Mouse (Mus musculus) limb, embryonic 11.5 days (tissue): Measurements from ENCODE around the gene Gm10337. TPM values are rescaled to one million over a fixed set of nuclear protein-coding genes. Genes with fewer than 3 reads are reported as not detected.

Experiments used
- ATAC-seq: fragments of 200-750 bp; cut with Nextera tagmentation; 2 replicates; pipeline ENCODE4 v1.8.0; 2017; ENCODE audit warnings: low read depth; ENCODE audit not compliant: insufficient number of reproducible peaks, low FRiP score, low TSS enrichment
- DNase-seq: peaks from one replicate; pipeline ENCODE4 v3.0.0-alpha.2; 2015; ENCODE audit warnings: low spot score
- H3K27ac ChIP-seq: fragments of 300-500 bp; sonication (generic); replicated peaks from 2 replicates; pipeline ENCODE4 v1.5.1; 2014; ENCODE audit warnings: low read depth, mild to moderate bottlenecking, low read length
- H3K27me3 ChIP-seq: fragments of 300-500 bp; sonication (generic); 2 replicates; pipeline ENCODE4 v1.6.1; 2014; ENCODE audit warnings: mild to moderate bottlenecking, low read length, mixed read lengths; ENCODE audit not compliant: control insufficient read depth, insufficient read depth
- H3K36me3 ChIP-seq: fragments of 300-500 bp; sonication (generic); 2 replicates; pipeline ENCODE4 v1.6.1; 2014; ENCODE audit warnings: mild to moderate bottlenecking, low read length, moderate library complexity, mixed read lengths; ENCODE audit not compliant: control insufficient read depth, insufficient read depth
- H3K4me1 ChIP-seq: fragments of 300-500 bp; sonication (generic); 2 replicates; pipeline ENCODE4 v1.6.1; 2014; ENCODE audit warnings: low read length, mixed read lengths; ENCODE audit not compliant: control insufficient read depth, insufficient read depth
- H3K4me2 ChIP-seq: fragments of 300-500 bp; sonication (generic); 2 replicates; pipeline ENCODE4 v1.6.1; 2014; ENCODE audit warnings: low read depth, mild to moderate bottlenecking, moderate library complexity; ENCODE audit not compliant: severe bottlenecking
- H3K4me3 ChIP-seq: fragments of 300-500 bp; sonication (generic); 2 replicates; pipeline ENCODE4 v1.5.1; 2014; ENCODE audit warnings: low read depth, low read length
- H3K9ac ChIP-seq: fragments of 300-500 bp; sonication (generic); 2 replicates; pipeline ENCODE4 v1.6.1; 2014; ENCODE audit warnings: mild to moderate bottlenecking, low read length
- H3K9me3 ChIP-seq: fragments of 300-500 bp; sonication (generic); 2 replicates; pipeline ENCODE4 v1.6.1; 2016; ENCODE audit warnings: low read length; ENCODE audit not compliant: control insufficient read depth
- WGBS: fragments of 180-500 bp; shearing (Covaris S2); extraction: QIAGEN DNeasy Blood & Tissue Kit; methylation state at CpG from one replicate; pipeline ENCODE4 v1.1.7; 2014; 5-methylcytosine and 5-hydroxymethylcytosine counted together
- polyA plus RNA-seq: library from polyadenylated mRNA; unstranded; fragments of >200 nt; fragmentation: Nextera tagmentation; extraction: Ambion mirVana; gene quantifications from 2 replicates; pipeline ENCODE4 v1.2.1, GENCODE M21; 2014

Gm10337 gene
- polyA plus RNA-seq, 1 experiment from 2014 or later = not detected

DNA sequence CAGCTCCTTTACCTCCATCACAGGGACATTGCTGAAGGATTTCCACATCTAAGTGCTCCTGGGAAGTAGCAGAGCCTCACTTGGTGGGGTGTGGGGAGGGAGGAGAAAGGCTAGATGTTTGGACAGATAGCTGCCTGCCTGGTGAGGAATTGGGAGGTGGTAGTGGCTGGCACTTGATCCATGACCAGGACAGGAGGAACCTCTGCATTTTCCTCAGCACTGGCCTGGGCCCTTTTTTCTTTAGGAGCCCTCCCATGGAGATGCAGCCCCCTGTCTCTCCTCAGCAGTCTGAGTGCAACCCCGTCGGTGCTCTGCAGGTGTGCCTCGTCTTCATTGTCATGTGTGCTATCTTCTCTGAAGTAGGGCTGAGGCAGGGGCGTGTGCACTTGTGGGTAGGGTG lies 18.0 kb downstream of the Gm10337 start:
- no peak overlapping the region for H3K4me2 ChIP-seq
- DNase-seq = no peak
- H3K4me3 ChIP-seq = no peak overlapping the region
- no peaks in the 10 kb centered on the region for H3K9me3 ChIP-seq
- ATAC-seq = no peak
- no peak overlapping the region for H3K27ac ChIP-seq
- no peak overlapping the region for H3K9ac ChIP-seq
- 89% methylated on average over 4 of the region's 4 CpGs for WGBS
- H3K27me3 ChIP-seq = no peaks in the 10 kb centered on the region
- H3K4me1 ChIP-seq = 0 out of 2 replicates have a peak, but pooled peaks cover 3% of the 10 kb centered on the region
- H3K36me3 ChIP-seq = peaks cover 14% of the 10 kb centered on the region

DNA sequence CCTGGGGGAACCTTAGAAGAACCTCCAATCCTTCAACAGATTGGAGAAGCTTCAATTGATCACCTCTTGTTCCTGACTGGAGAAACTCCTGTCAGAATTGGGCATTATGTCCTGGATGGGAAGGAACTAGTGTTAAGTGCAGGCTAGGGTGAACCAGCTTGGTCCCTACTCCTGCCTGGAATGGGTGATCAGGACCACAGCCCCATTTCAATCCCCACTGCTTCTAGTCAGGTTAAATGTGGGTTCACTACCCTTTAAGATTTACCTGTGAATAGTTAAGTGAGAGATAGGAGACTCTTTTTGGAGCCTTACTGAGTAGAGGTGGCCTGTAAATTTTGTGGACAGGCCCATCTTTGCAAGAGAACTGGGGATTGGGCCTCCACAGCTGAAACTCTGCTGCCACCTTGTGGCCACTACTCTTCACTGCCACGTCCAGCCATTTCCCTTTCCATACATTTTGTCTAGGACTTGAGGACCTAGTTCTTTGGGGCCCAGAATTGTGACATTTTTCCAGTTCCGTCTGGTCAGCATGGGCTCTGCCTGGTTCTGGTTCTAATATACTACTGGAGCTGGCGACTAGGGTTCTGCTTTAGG lies 21.5 kb downstream of the Gm10337 start, which contains the start of gene Npff:
TSS of gene Npff (minus strand) at position 51 of the 594 bp plus-strand sequence.
- Histone ChIP-seq H3K9me3 (no peaks in the 10 kb centered on the region), H3K9ac (peak within 1 kb of the TSS; percentile 18; the same call in 1 of the 2 replicates), H3K4me2 (no peak within 1 kb of the TSS), H3K27me3 (no peaks in the 10 kb centered on the region), H3K36me3 (peaks cover 22% of the 10 kb centered on the region), H3K4me3 (no peak within 1 kb of the TSS), H3K4me1 (no peaks in the 10 kb centered on the region), H3K27ac (no peak within 1 kb of the TSS)
- DNase-seq (peak; percentile 89), ATAC-seq (no peak)
- 8% methylated on average over 3 of the region's 3 CpGs for WGBS

DNA sequence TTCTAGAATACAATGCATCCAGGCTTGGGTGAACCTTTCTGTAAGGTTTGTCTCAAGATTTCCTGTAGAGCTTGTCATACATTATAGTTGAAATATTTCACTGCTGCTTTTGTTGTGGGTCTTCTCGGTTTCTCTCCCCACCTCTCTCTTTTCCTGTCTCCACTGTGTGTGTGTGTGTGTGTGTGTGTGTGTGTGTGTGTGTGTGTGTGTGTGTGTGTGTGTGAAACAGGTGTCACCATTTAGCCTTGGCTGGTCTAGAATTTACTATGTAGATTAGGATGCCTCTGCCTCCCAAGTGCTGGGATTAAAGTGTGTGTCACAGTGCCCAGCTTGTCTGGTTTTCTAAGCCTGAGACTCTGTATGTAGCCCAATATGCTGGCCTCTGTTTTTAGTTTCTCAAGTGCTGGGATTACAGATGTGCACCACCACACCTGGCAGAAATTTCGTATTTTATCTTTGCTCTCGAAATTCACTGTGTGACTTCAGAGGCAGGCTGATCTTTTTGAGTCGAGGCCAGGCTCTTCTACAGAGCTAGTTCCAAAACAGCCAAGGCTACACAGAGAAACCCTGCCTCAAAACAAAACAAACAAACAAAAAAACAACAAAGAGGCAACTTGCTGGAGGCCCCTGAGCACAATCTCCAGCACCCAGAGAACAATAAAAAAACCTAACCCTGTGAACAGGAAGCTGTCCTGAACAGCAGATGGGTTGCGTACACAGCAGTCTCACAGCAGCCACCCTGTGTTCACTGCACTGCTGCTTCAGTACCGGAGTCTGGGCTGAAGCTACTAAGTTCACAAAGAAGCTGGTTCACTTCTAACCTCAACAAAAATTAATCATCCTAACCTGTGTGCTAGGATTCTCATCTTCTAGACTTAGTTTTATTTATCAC lies 22.8 kb downstream of the Gm10337 start:
- Histone ChIP-seq H3K9ac (no peak overlapping the region), H3K4me2 (no peak overlapping the region), H3K36me3 (peaks cover 22% of the 10 kb centered on the region), H3K9me3 (no peaks in the 10 kb centered on the region), H3K27ac (no peak overlapping the region), H3K4me3 (no peak overlapping the region), H3K27me3 (no peaks in the 10 kb centered on the region), H3K4me1 (no peaks in the 10 kb centered on the region)
- 83% methylated on average over 6 of the region's 6 CpGs for WGBS
- no peak for ATAC-seq
- DNase-seq = no peak

DNA sequence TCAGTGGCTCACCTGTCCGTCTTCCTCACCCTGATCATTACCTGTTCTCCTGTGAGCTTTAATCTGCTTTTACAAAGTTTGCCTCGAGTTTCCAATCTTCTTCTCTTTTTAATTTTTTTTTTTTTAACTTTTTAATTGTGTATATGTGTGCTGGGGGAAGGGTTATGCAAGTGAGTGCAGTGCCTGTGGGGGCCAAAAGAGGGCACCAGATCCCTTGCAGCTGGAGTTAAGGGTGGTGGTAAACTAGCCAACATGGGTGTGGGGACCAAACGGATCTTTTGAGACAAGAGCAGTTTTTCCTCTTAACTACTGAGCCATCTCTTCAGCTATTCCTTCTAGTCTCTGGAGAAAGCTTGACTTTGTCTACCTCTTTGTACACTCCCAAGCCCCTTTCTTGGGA lies 24.4 kb downstream of the Gm10337 start:
- H3K9me3 ChIP-seq = no peaks in the 10 kb centered on the region
- H3K4me3 ChIP-seq = no peak overlapping the region
- H3K36me3 ChIP-seq = peaks cover 14% of the 10 kb centered on the region; the same call in 1 of the 2 replicates
- no peak for DNase-seq
- no peak overlapping the region for H3K4me2 ChIP-seq
- H3K27me3 ChIP-seq = no peaks in the 10 kb centered on the region
- no peak overlapping the region for H3K9ac ChIP-seq
- H3K27ac ChIP-seq = no peak overlapping the region
- WGBS = 74% methylated on average over 3 of the region's 3 CpGs
- no peaks in the 10 kb centered on the region for H3K4me1 ChIP-seq
- ATAC-seq = no peak

DNA sequence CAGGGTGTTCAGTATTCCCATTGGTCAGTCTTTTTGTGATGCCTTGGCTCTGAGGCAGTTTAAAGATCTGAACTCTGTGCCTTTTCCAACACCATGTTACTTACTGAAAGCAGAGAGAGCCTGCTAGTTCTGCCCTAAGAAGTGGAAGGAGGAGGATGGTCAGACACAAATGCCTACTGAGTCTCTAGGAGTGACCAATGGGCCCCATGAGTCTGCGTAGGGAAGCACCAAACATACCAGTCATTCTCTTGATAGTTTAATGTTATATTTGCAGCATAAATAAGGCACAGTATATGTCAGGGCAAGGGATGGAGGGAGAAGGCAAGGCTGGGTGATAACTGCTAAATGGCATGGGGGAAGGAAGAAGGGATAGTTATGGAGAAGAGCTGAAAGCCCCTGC lies 24.9 kb downstream of the Gm10337 start:
- Histone ChIP-seq H3K9ac (no peak overlapping the region), H3K36me3 (peaks cover 14% of the 10 kb centered on the region; the same call in 1 of the 2 replicates), H3K4me1 (no peaks in the 10 kb centered on the region), H3K4me2 (no peak overlapping the region), H3K27ac (no peak overlapping the region), H3K27me3 (no peaks in the 10 kb centered on the region), H3K9me3 (no peaks in the 10 kb centered on the region), H3K4me3 (no peak overlapping the region)
- DNase-seq = no peak
- ATAC-seq = no peak
- 100% methylated on average over 1 of the region's 1 CpGs for WGBS

DNA sequence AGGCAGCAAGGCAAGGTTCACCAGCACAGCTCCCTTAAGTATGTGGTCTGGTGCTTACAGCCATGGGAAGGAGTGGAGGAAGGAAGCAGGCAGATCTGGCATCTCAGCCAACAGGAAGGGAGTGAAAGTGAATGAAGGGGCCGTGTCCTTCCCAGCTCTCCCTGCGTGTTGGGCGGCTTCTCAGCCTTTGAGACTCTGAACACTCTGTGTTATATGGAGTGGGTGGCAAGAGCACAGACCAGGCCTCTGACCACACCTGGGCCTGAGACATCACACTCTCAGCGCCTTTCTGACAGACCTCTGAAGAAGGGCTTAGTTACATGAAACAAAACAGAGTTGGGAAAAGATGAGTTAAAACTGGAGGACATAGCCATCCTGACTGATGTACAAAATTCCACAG lies 27.0 kb downstream of the Gm10337 start:
- Histone ChIP-seq H3K27ac (no peak overlapping the region), H3K36me3 (peaks cover 11% of the 10 kb centered on the region; the same call in 1 of the 2 replicates), H3K4me3 (no peak overlapping the region), H3K27me3 (no peaks in the 10 kb centered on the region), H3K4me1 (no peaks in the 10 kb centered on the region), H3K9ac (no peak overlapping the region), H3K9me3 (no peaks in the 10 kb centered on the region), H3K4me2 (no peak overlapping the region)
- ATAC-seq = no peak
- no peak for DNase-seq
- WGBS = 85% methylated on average over 4 of the region's 4 CpGs

DNA sequence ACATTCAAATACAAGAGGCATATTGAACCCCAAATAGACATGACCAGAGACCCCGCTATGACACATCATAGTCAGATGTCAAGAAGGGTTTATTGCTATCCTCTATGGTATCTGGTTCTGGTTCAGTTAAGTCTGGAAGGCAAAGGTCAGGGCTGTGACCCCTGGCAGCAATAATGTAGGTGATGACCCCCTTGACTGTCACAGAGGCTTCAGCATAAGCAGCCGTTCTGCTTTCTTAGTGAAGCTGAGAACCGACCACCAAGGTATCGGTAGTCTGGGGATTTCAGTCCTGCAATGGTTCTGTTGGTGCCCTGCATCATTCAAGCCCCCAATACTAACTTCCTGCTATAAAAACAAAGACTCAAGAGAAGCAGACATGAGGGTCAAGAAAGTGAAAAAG lies 28.1 kb downstream of the Gm10337 start:
- Histone ChIP-seq H3K4me2 (no peak overlapping the region), H3K27ac (no peak overlapping the region), H3K9me3 (no peaks in the 10 kb centered on the region), H3K4me3 (no peak overlapping the region), H3K36me3 (peaks cover 11% of the 10 kb centered on the region; the same call in 1 of the 2 replicates), H3K27me3 (no peaks in the 10 kb centered on the region), H3K9ac (no peak overlapping the region), H3K4me1 (no peaks in the 10 kb centered on the region)
- no peak for DNase-seq
- no peak for ATAC-seq
- WGBS = 66% methylated on average over 4 of the region's 4 CpGs

DNA sequence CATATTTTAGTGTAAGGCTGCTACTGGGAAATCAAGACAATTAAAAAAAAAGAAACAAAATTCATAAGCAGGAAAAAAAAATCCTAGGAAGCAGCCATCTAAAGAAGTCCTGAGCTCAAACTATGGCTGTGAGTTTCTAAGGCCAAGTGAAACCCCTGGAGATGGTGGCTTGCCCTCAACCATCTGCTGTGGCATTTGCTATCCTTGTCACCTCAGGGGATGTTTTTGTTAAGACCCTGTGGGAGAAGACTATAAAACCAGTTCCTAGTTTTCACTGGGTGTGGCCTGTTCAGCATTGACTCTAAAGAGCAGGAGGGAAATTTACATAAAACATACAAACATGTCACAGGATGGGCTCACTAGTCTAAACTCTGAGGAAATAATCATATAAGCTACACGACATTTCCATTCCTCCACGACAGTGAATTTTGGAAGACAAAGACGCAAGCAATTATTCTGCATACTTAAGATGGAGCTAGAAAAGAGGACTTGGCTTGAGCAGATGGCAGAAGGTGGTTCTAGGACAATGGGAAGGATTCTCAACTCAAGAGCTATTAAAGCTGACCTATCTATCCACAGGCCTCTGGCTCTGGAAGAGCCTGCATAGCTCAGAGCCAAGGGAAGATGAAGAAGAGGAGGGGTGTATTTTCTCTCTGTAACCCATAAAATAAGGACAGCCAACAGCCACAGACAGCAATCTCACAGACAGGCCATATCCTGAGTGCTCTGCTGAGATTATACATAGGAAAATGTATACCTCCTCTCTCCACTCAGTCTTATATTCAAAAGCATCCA lies 28.8 kb downstream of the Gm10337 start:
- H3K4me2 ChIP-seq = no peak overlapping the region
- H3K36me3 ChIP-seq = peaks cover 15% of the 10 kb centered on the region; the same call in 1 of the 2 replicates
- 90% methylated on average over 3 of the region's 3 CpGs for WGBS
- H3K9ac ChIP-seq = no peak overlapping the region
- no peak for ATAC-seq
- no peaks in the 10 kb centered on the region for H3K4me1 ChIP-seq
- no peak overlapping the region for H3K27ac ChIP-seq
- H3K9me3 ChIP-seq = no peaks in the 10 kb centered on the region
- H3K4me3 ChIP-seq = no peak overlapping the region
- H3K27me3 ChIP-seq = no peaks in the 10 kb centered on the region
- no peak for DNase-seq
